Mouse (Mus musculus) C2C12 (cell line): Measurements from ENCODE around the gene Haus4. TPM values are rescaled to one million over a fixed set of nuclear protein-coding genes. Genes with fewer than 3 reads are reported as not detected.

ENCODE experiments used
- H3K27me3 ChIP-seq: one replicate; pipeline ENCODE4 v1.6.1; 2011; ENCODE audit not compliant: control insufficient read depth, insufficient read depth, insufficient read length
- H3K36me3 ChIP-seq: one replicate; pipeline ENCODE4 v1.6.1; 2011; ENCODE audit not compliant: control insufficient read depth, insufficient read depth
- H3K4me3 ChIP-seq: one replicate; pipeline ENCODE4 v1.5.1; 2011; ENCODE audit warnings: mild to moderate bottlenecking, control low read depth; ENCODE audit not compliant: poor library complexity, insufficient read depth, severe bottlenecking
- H3K79me2 ChIP-seq: one replicate; pipeline ENCODE4 v1.6.1; 2011; ENCODE audit not compliant: control insufficient read depth, insufficient read depth
- H3K79me3 ChIP-seq: one replicate; pipeline ENCODE4 v1.6.1; 2011; ENCODE audit warnings: low read depth, control low read depth
- H3ac ChIP-seq: one replicate; pipeline ENCODE3; 2011; ENCODE audit warnings: low read depth; ENCODE audit not compliant: control insufficient read depth, insufficient read length
- CEBPB ChIP-seq: IDR thresholded peaks from one replicate; pipeline ENCODE4 v1.6.1; 2011; ENCODE audit warnings: low read depth, mild to moderate bottlenecking, control low read depth, moderate library complexity
- CTCF ChIP-seq: IDR thresholded peaks from one replicate; pipeline ENCODE4 v1.5.1; 2011; ENCODE audit not compliant: control insufficient read depth, insufficient read depth, insufficient read length
- FOSL1 ChIP-seq: IDR thresholded peaks from one replicate; pipeline ENCODE4 v1.8.0; 2011; ENCODE audit warnings: mild to moderate bottlenecking, low read length; ENCODE audit not compliant: poor library complexity, insufficient read depth, severe bottlenecking
- MAX ChIP-seq: IDR thresholded peaks from one replicate; pipeline ENCODE4 v1.6.1; 2011; ENCODE audit warnings: mild to moderate bottlenecking, control low read depth
- MYOD1 ChIP-seq: IDR thresholded peaks from one replicate; pipeline ENCODE4 v1.6.1; 2011; ENCODE audit warnings: low read depth; ENCODE audit not compliant: control insufficient read depth, insufficient read length
- MYOG ChIP-seq: IDR thresholded peaks from one replicate; pipeline ENCODE4 v1.6.1; 2011; ENCODE audit not compliant: control insufficient read depth, insufficient read length; ENCODE audit errors: extremely low read depth
- USF1 ChIP-seq: IDR thresholded peaks from one replicate; pipeline ENCODE4 v1.6.1; 2011; ENCODE audit warnings: low read depth, mild to moderate bottlenecking, control low read depth, moderate library complexity
- polyA plus RNA-seq: library from polyadenylated mRNA; unstranded; fragments of >200 nt; fragmentation: generic; extraction: Trizol; gene quantifications from one replicate; pipeline ENCODE4 v1.2.1, GENCODE M21; 2012; ENCODE audit warnings: missing spikeins

Haus4 gene
- polyA plus RNA-seq, 1 experiment = 30.0 TPM

GRCm38 (mm10) chr14:54594631-54595414, 40.4 kb upstream of the Haus4 start:
- no peaks in the 10 kb centered on the region for H3K27me3 ChIP-seq
- TF ChIP-seq CEBPB = no peak
- H3K36me3 ChIP-seq = no peaks in the 10 kb centered on the region
- H3K4me3 ChIP-seq = no peak overlapping the region
- H3K79me2 ChIP-seq = no peaks in the 10 kb centered on the region
- H3ac ChIP-seq = no peak overlapping the region
- H3K79me3 ChIP-seq = no peaks in the 10 kb centered on the region

GRCm38 (mm10) chr14:54594055-54594454, 39.6 kb upstream of the Haus4 start:
- no peaks in the 10 kb centered on the region for H3K27me3 ChIP-seq
- no peaks in the 10 kb centered on the region for H3K36me3 ChIP-seq

GRCm38 (mm10) chr14:54592319-54592934, 38.0 kb upstream of the Haus4 start:
- Histone ChIP-seq H3K27me3 (no peaks in the 10 kb centered on the region), H3K36me3 (no peaks in the 10 kb centered on the region), H3ac (no peak overlapping the region), H3K4me3 (no peak overlapping the region), H3K79me2 (no peaks in the 10 kb centered on the region), H3K79me3 (no peaks in the 10 kb centered on the region)
- TF ChIP-seq MYOD1 = no peak
- no peak for TF ChIP-seq USF1
- no peak for TF ChIP-seq CEBPB
- TF ChIP-seq CTCF = no peak
- TF ChIP-seq MAX = no peak
- no peak for TF ChIP-seq MYOG
- TF ChIP-seq FOSL1 = no peak

More at GRCm38 (mm10) chr14:54594055-54594454, 39.6 kb upstream of the Haus4 start:
- Histone ChIP-seq H3K79me3 (no peaks in the 10 kb centered on the region), H3ac (no peak overlapping the region), H3K4me3 (no peak overlapping the region), H3K79me2 (no peaks in the 10 kb centered on the region)
- TF ChIP-seq USF1 = no peak
- TF ChIP-seq MYOG = no peak
- no peak for TF ChIP-seq FOSL1
- no peak for TF ChIP-seq MAX
- no peak for TF ChIP-seq CEBPB
- TF ChIP-seq CTCF = no peak
- no peak for TF ChIP-seq MYOD1

GRCm38 (mm10) chr14:54591056-54591455, 36.6 kb upstream of the Haus4 start:
- H3K79me3 ChIP-seq = no peaks in the 10 kb centered on the region
- no peak overlapping the region for H3K4me3 ChIP-seq
- no peaks in the 10 kb centered on the region for H3K36me3 ChIP-seq
- no peaks in the 10 kb centered on the region for H3K27me3 ChIP-seq
- H3ac ChIP-seq = no peak overlapping the region
- H3K79me2 ChIP-seq = no peaks in the 10 kb centered on the region
- TF ChIP-seq MYOG = no peak

GRCm38 (mm10) chr14:54583681-54584338, 29.4 kb upstream of the Haus4 start:
- Histone ChIP-seq H3ac (no peak overlapping the region), H3K27me3 (no peaks in the 10 kb centered on the region), H3K79me3 (no peaks in the 10 kb centered on the region), H3K79me2 (no peaks in the 10 kb centered on the region), H3K36me3 (peaks cover 9% of the 10 kb centered on the region), H3K4me3 (no peak overlapping the region)
- TF ChIP-seq USF1 (no peak), MYOG (no peak), MYOD1 (no peak), MAX (no peak), CEBPB (no peak), FOSL1 (no peak), CTCF (no peak)

- H3K79me2 ChIP-seq = peaks cover 5% of the 10 kb centered on the region
- peaks cover 9% of the 10 kb centered on the region for H3K36me3 ChIP-seq
- no peak overlapping the region for H3K4me3 ChIP-seq
- H3K27me3 ChIP-seq = no peaks in the 10 kb centered on the region
- peaks cover 2% of the 10 kb centered on the region for H3K79me3 ChIP-seq
- no peak overlapping the region for H3ac ChIP-seq
- TF ChIP-seq USF1 (no peak), FOSL1 (no peak), CEBPB (no peak), MAX (no peak), CTCF (no peak), MYOG (no peak), MYOD1 (no peak)
Measured at GRCm38 (mm10) chr14:54582536-54582935, 28.1 kb upstream of the Haus4 start.
